Mouse (Mus musculus) myocyte (in vitro differentiated cells): ENCODE results near the gene Gm11111. TPM values are rescaled to one million over a fixed set of nuclear protein-coding genes. Genes with fewer than 3 reads are reported as not detected.

Experiments
- H3K27me3 ChIP-seq: one replicate; pipeline ENCODE4 v1.6.1; 2011; ENCODE audit not compliant: control insufficient read depth, insufficient read depth, insufficient read length
- H3K36me3 ChIP-seq: one replicate; pipeline ENCODE4 v1.6.1; 2011; ENCODE audit not compliant: control insufficient read depth, insufficient read depth
- H3K4me2 ChIP-seq: one replicate; pipeline ENCODE4 v1.6.1; 2011; ENCODE audit warnings: low read depth, control low read depth
- H3K4me3 ChIP-seq: one replicate; pipeline ENCODE4 v1.5.1; 2011; ENCODE audit warnings: mild to moderate bottlenecking, control low read depth, moderate library complexity
- H3K79me2 ChIP-seq: one replicate; pipeline ENCODE4 v1.6.1; 2011; ENCODE audit not compliant: control insufficient read depth, insufficient read depth
- H3ac ChIP-seq: one replicate; pipeline ENCODE4 v1.6.1; 2011; ENCODE audit not compliant: control insufficient read depth, insufficient read length
- CEBPB ChIP-seq: IDR thresholded peaks from 2 replicates; pipeline ENCODE4 v1.6.1; 2011; ENCODE audit warnings: mild to moderate bottlenecking, moderate library complexity; ENCODE audit not compliant: poor library complexity, insufficient read depth, severe bottlenecking
- E2F4 ChIP-seq: IDR thresholded peaks from one replicate; pipeline ENCODE4 v1.6.1; 2011; ENCODE audit warnings: mild to moderate bottlenecking, control low read depth, moderate library complexity; ENCODE audit not compliant: insufficient read depth
- MAX ChIP-seq: IDR thresholded peaks from one replicate; pipeline ENCODE4 v1.6.1; 2011; ENCODE audit warnings: low read depth, mild to moderate bottlenecking, control low read depth
- MYOD1 ChIP-seq, 3 experiments: IDR thresholded peaks; one replicate each; pipeline ENCODE4 v1.6.1; 2011; ENCODE audit warnings: control low read depth in 2 of 3, low read depth in 2 of 3, mild to moderate bottlenecking in 2 of 3, moderate library complexity in 1 of 3; ENCODE audit not compliant: insufficient read length in 2 of 3, control insufficient read depth in 1 of 3
- MYOG ChIP-seq, 3 experiments: IDR thresholded peaks; one replicate each; pipeline ENCODE4 v1.6.1; 2011; ENCODE audit warnings: control low read depth in 2 of 3, low read depth in 2 of 3, mild to moderate bottlenecking in 2 of 3; ENCODE audit not compliant: insufficient read length in 2 of 3, control insufficient read depth in 1 of 3, insufficient read depth in 1 of 3
- POLR2A ChIP-seq: IDR thresholded peaks from one replicate; pipeline ENCODE4 v1.6.1; 2011; ENCODE audit warnings: low read depth, mild to moderate bottlenecking, control low read depth, moderate library complexity; ENCODE audit not compliant: insufficient read length
- POLR2AphosphoS2 ChIP-seq: IDR thresholded peaks from one replicate; pipeline ENCODE4 v1.6.1; 2011; ENCODE audit warnings: low read depth, control low read depth; ENCODE audit not compliant: insufficient read length
- REST ChIP-seq: IDR thresholded peaks from one replicate; pipeline ENCODE4 v1.6.1; 2011; ENCODE audit warnings: mild to moderate bottlenecking, control low read depth, moderate library complexity; ENCODE audit not compliant: insufficient read depth, insufficient read length
- SRF ChIP-seq: IDR thresholded peaks from one replicate; pipeline ENCODE4 v1.6.1; 2011; ENCODE audit warnings: low read depth; ENCODE audit not compliant: control insufficient read depth, insufficient read length
- TCF12 ChIP-seq: IDR thresholded peaks from one replicate; pipeline ENCODE4 v1.6.1; 2011; ENCODE audit warnings: mild to moderate bottlenecking, control low read depth; ENCODE audit not compliant: poor library complexity, insufficient read depth, severe bottlenecking
- TCF3 ChIP-seq: IDR thresholded peaks from one replicate; pipeline ENCODE4 v1.6.1; 2011; ENCODE audit warnings: low read depth, control low read depth; ENCODE audit not compliant: insufficient read length
- USF1 ChIP-seq: IDR thresholded peaks from one replicate; pipeline ENCODE4 v1.6.1; 2011; ENCODE audit warnings: low read depth, mild to moderate bottlenecking, control low read depth, moderate library complexity
- polyA plus RNA-seq: library from polyadenylated mRNA; unstranded; fragments of >200 nt; fragmentation: generic; extraction: Trizol; gene quantifications from one replicate; pipeline ENCODE4 v1.2.1, GENCODE M21; 2012; ENCODE audit warnings: missing spikeins

The Gm11111 gene
- polyA plus RNA-seq, 1 experiment = not detected

GRCm38 (mm10) chr5:98552811-98553601 lies 511 bp downstream of the Gm11111 start:
- H3K4me3 ChIP-seq = no peak overlapping the region
- H3ac ChIP-seq = no peak overlapping the region
- no peaks in the 10 kb centered on the region for H3K79me2 ChIP-seq
- H3K36me3 ChIP-seq = no peaks in the 10 kb centered on the region
- no peak overlapping the region for H3K4me2 ChIP-seq
- no peaks in the 10 kb centered on the region for H3K27me3 ChIP-seq
- no peak for TF ChIP-seq MAX
- no peak for TF ChIP-seq POLR2AphosphoS2
- TF ChIP-seq MYOG (IDR thresholded peaks at IDR 0.05; ENCODE audit: control insufficient read depth in 1 of 3, insufficient read depth in 1 of 3, insufficient read length in 2 of 3, low read depth in 2 of 3) = no peak
- no peak for TF ChIP-seq MYOD1 (IDR thresholded peaks at IDR 0.05; ENCODE audit: control insufficient read depth in 1 of 3, insufficient read length in 2 of 3, low read depth in 2 of 3)
- no peak for TF ChIP-seq USF1
- no peak for TF ChIP-seq SRF
- TF ChIP-seq TCF3 = no peak
- no peak for TF ChIP-seq E2F4

GRCm38 (mm10) chr5:98561301-98561700 lies 8.8 kb downstream of the Gm11111 start:
- Histone ChIP-seq H3K79me2 (no peaks in the 10 kb centered on the region), H3K36me3 (no peaks in the 10 kb centered on the region), H3ac (no peak overlapping the region), H3K4me3 (no peak overlapping the region), H3K27me3 (no peaks in the 10 kb centered on the region), H3K4me2 (no peak overlapping the region)
- TF ChIP-seq SRF (no peak), CEBPB (no peak), POLR2AphosphoS2 (no peak), USF1 (no peak), MYOD1 (IDR thresholded peaks at IDR 0.05; ENCODE audit: control insufficient read depth in 1 of 3, insufficient read length in 2 of 3, low read depth in 2 of 3) (no peak)

GRCm38 (mm10) chr5:98562806-98563205 lies 10.3 kb downstream of the Gm11111 start:
- H3K4me3 ChIP-seq = no peak overlapping the region
- no peak for TF ChIP-seq POLR2A
- no peak for TF ChIP-seq CEBPB
- TF ChIP-seq REST = no peak
- TF ChIP-seq USF1 = no peak
- TF ChIP-seq TCF3 = no peak
- TF ChIP-seq MAX = no peak
- TF ChIP-seq E2F4 = no peak
- TF ChIP-seq POLR2AphosphoS2 = no peak
- no peak for TF ChIP-seq MYOG (IDR thresholded peaks at IDR 0.05; ENCODE audit: control insufficient read depth in 1 of 3, insufficient read depth in 1 of 3, insufficient read length in 2 of 3, low read depth in 2 of 3)
- no peak for TF ChIP-seq MYOD1 (IDR thresholded peaks at IDR 0.05; ENCODE audit: control insufficient read depth in 1 of 3, insufficient read length in 2 of 3, low read depth in 2 of 3)
- TF ChIP-seq SRF = no peak
- TF ChIP-seq TCF12 = no peak

GRCm38 (mm10) chr5:98563801-98564200 lies 11.3 kb downstream of the Gm11111 start:
- no peak overlapping the region for H3K4me2 ChIP-seq
- no peaks in the 10 kb centered on the region for H3K27me3 ChIP-seq
- no peaks in the 10 kb centered on the region for H3K36me3 ChIP-seq
- no peak overlapping the region for H3K4me3 ChIP-seq
- no peak overlapping the region for H3ac ChIP-seq
- TF ChIP-seq SRF (no peak), CEBPB (no peak), MYOG (IDR thresholded peaks at IDR 0.05; ENCODE audit: control insufficient read depth in 1 of 3, insufficient read depth in 1 of 3, insufficient read length in 2 of 3, low read depth in 2 of 3) (no peak), E2F4 (no peak), USF1 (no peak)
- H3K79me2 ChIP-seq = no peaks in the 10 kb centered on the region

More at GRCm38 (mm10) chr5:98562806-98563205, 10.3 kb downstream of the Gm11111 start:
- Histone ChIP-seq H3K79me2 (no peaks in the 10 kb centered on the region), H3K27me3 (no peaks in the 10 kb centered on the region), H3K36me3 (no peaks in the 10 kb centered on the region), H3K4me2 (no peak overlapping the region), H3ac (no peak overlapping the region)

GRCm38 (mm10) chr5:98566461-98567193 lies 14.1 kb downstream of the Gm11111 start:
- no peak overlapping the region for H3K4me2 ChIP-seq
- TF ChIP-seq POLR2AphosphoS2 (no peak), MYOG (IDR thresholded peaks at IDR 0.05; ENCODE audit: control insufficient read depth in 1 of 3, insufficient read depth in 1 of 3, insufficient read length in 2 of 3, low read depth in 2 of 3) (no peak), SRF (no peak), TCF12 (no peak), USF1 (no peak), MYOD1 (IDR thresholded peaks at IDR 0.05; ENCODE audit: control insufficient read depth in 1 of 3, insufficient read length in 2 of 3, low read depth in 2 of 3) (no peak), MAX (no peak), E2F4 (no peak), REST (no peak), POLR2A (no peak), TCF3 (no peak), CEBPB (no peak)
- H3ac ChIP-seq = no peak overlapping the region
- H3K36me3 ChIP-seq = no peaks in the 10 kb centered on the region
- H3K4me3 ChIP-seq = no peak overlapping the region
- no peaks in the 10 kb centered on the region for H3K27me3 ChIP-seq
- H3K79me2 ChIP-seq = no peaks in the 10 kb centered on the region
